Mouse (Mus musculus) thymus, adult 2 months (tissue): ENCODE measurements around the gene Ppie.

Source experiments
- CTCF ChIP-seq: fragments of 200-500 bp; IDR thresholded peaks from 2 replicates; pipeline ENCODE4 v1.5.1; 2012; ENCODE audit warnings: mild to moderate bottlenecking, control low read depth, low read length, moderate library complexity, borderline replicate concordance; ENCODE audit not compliant: control insufficient read depth, poor library complexity, insufficient read depth; ENCODE audit errors: extremely low read depth
- POLR2A ChIP-seq: fragments of 200-500 bp; IDR thresholded peaks from 2 replicates; pipeline ENCODE4 v1.6.1; 2012; ENCODE audit warnings: mild to moderate bottlenecking, low read length, control low read depth, moderate library complexity; ENCODE audit not compliant: control insufficient read depth, poor library complexity, insufficient read depth; ENCODE audit errors: extremely low read depth

- no peak for TF ChIP-seq CTCF
- TF ChIP-seq POLR2A, result no peak
Observed at GRCm38 (mm10) chr4:123092621-123093020, 47.1 kb downstream of the Ppie start.
